Mouse (Mus musculus): Measurements from ENCODE around the gene Sh3pxd2b. TPM values are rescaled to one million over a fixed set of nuclear protein-coding genes. Genes with fewer than 3 reads are reported as not detected.

Gene Sh3pxd2b
- polyA plus RNA-seq, 1 experiment = 8.7 TPM

DNA sequence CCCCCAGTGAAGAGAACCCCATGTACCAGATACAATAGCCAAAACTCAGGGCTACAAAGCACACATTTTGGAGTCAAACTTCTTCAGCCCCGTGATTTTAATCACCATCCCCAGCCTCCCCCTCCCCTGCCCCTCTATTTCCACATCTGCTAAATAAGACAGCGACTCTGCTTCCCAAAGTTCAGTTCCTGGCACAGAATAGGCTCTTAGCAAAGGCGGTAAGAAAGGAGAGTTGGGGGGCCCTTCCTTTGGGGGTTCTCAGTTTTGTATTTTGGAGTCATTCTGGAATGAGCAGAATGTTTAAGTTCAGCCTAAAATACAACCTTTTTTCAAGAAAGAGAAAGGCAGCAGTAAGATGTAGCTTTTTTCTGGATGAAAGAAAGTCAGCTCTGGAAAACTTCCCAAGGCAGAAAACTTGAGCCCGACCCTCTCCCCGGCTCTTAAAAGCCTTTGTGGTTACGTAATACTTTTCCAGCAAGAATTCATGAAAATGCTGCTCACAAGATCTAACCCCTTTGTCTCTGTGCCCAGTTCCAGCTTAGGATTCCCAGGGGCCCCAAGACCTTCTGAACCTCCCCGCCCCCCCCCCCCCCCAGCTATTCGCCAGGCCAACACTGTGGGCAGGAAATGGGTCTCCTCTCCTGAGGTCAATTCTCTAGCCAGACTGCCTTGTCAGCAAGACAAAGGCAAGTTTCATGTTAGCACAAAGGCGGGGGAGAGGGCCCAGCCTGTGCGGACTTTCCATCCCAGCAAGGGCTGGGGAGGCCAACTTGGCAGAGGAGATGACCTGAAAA lies 35.9 kb downstream of the Sh3pxd2b start:
- H3K27ac ChIP-seq (ENCODE audit: insufficient read depth, low read length) = no peak overlapping the region
- no peak overlapping the region for H3K4me3 ChIP-seq (ENCODE audit: insufficient read depth, low read length)
- H3K4me1 ChIP-seq (ENCODE audit: control insufficient read depth, insufficient read depth, low read length) = no peaks in the 10 kb centered on the region
- TF ChIP-seq CTCF (IDR thresholded peaks at IDR 0.05; ENCODE audit: extremely low read depth, insufficient read depth, low read length) (no peak), POLR2A (IDR thresholded peaks at IDR 0.05; ENCODE audit: extremely low read depth, insufficient read depth, low read length) (no peak)

DNA sequence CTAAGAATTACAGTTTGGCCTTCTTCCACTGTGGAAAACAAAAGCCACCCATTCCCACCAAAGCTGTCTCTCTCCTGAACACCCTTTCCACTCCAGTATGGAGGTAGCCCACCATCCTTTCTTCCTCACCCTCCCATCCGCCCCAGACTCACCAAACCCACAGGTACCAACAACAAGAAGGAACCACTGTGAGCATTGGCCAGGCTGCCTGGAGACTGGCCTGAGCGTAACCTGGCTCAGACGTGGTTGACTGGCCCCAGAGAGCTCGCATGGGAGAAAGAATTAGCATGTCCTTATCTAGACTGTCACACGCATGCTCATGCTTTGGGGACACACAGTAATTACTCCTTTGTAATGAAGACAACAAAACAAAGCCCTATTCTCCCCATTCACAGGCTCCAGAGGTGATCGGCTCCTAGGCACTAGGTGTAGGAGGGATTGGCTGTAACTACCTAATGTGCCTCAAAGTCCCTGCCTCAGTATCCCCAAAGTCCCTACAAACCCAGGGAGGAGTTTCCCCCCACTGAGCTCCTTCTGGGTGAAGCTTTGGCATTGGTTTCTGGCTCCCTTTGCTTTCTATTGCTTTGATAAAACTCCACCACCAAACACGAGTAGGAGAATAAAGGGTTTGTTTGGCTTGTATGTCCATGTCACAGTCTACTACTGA lies 36.6 kb downstream of the Sh3pxd2b start:
- no peak overlapping the region for H3K4me3 ChIP-seq (ENCODE audit: insufficient read depth, low read length)
- H3K27ac ChIP-seq (ENCODE audit: insufficient read depth, low read length) = no peak overlapping the region
- TF ChIP-seq CTCF (IDR thresholded peaks at IDR 0.05; ENCODE audit: extremely low read depth, insufficient read depth, low read length) = no peak
- TF ChIP-seq POLR2A (IDR thresholded peaks at IDR 0.05; ENCODE audit: extremely low read depth, insufficient read depth, low read length) = no peak
- H3K4me1 ChIP-seq (ENCODE audit: control insufficient read depth, insufficient read depth, low read length) = no peaks in the 10 kb centered on the region

DNA sequence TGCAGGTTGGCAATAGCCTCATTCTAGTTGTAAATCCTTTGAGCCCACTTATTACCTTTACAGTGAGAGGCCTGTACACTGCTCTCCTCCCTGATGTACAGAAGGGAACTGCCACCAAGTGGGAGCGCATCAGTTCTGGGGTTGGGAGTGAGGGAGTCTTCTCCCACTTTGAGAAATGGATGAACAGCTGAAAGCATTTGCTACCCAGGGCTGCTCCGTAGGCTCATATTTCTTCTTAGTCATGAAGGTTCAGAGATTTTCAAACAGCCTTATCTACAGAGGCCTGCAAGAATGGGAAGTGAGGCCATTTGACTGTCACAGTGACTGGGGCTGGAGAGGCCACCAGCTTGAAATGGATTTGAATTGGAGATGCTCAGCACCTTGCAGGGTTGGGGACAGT lies 38.4 kb downstream of the Sh3pxd2b start:
- Histone ChIP-seq H3K4me3 (ENCODE audit: insufficient read depth, low read length) (no peak overlapping the region), H3K4me1 (ENCODE audit: control insufficient read depth, insufficient read depth, low read length) (no peaks in the 10 kb centered on the region), H3K27ac (ENCODE audit: insufficient read depth, low read length) (no peak overlapping the region)
- TF ChIP-seq CTCF (IDR thresholded peaks at IDR 0.05; ENCODE audit: extremely low read depth, insufficient read depth, low read length) = no peak

DNA sequence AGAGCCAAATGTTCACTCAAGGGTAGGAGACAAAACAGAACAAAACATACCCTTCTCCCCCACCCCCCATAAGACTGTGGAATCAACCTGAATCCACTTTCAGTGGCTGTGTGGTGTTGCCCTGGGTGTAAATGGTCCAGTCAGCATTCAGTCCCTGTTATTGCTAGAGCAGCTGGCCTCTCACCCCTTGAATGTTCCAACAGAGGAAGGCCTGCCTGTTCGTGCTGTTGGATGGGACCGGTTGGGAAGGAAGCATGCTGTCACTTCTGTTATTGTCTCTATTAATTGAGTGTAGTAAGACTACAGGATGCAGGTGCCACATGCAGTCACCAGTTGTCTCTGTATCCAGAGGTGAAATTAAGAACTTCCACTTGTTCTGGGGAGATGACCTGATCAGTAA lies 40.4 kb downstream of the Sh3pxd2b start:
- no peak for TF ChIP-seq CTCF (IDR thresholded peaks at IDR 0.05; ENCODE audit: extremely low read depth, insufficient read depth, low read length)
- no peak for TF ChIP-seq POLR2A (IDR thresholded peaks at IDR 0.05; ENCODE audit: extremely low read depth, insufficient read depth, low read length)
- Histone ChIP-seq H3K4me3 (ENCODE audit: insufficient read depth, low read length) (no peak overlapping the region), H3K27ac (ENCODE audit: insufficient read depth, low read length) (no peak overlapping the region), H3K4me1 (ENCODE audit: control insufficient read depth, insufficient read depth, low read length) (no peaks in the 10 kb centered on the region)

DNA sequence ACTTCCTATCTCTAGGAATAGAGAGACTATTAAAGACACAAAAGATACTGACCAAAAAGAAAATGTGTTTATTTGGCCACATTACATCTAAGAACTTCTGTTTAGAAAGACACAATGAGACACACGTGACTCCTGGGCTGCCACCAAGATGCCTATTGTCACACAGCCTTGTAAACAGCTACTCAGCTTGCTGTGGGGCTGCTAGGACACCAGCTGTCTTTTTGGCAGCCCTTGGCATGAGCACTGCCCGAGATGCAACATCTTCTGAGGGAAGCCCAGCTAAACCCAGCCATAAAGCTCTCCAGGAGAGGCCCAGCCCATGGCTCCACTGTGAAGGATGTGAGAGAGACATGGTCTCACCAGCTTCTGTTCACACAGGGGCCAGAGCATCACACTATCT lies 45.5 kb downstream of the Sh3pxd2b start:
- no peaks in the 10 kb centered on the region for H3K4me1 ChIP-seq (ENCODE audit: control insufficient read depth, insufficient read depth, low read length)
- TF ChIP-seq CTCF (IDR thresholded peaks at IDR 0.05; ENCODE audit: extremely low read depth, insufficient read depth, low read length) (no peak), POLR2A (IDR thresholded peaks at IDR 0.05; ENCODE audit: extremely low read depth, insufficient read depth, low read length) (no peak)
- H3K27ac ChIP-seq (ENCODE audit: insufficient read depth, low read length) = no peak overlapping the region
- no peak overlapping the region for H3K4me3 ChIP-seq (ENCODE audit: insufficient read depth, low read length)

DNA sequence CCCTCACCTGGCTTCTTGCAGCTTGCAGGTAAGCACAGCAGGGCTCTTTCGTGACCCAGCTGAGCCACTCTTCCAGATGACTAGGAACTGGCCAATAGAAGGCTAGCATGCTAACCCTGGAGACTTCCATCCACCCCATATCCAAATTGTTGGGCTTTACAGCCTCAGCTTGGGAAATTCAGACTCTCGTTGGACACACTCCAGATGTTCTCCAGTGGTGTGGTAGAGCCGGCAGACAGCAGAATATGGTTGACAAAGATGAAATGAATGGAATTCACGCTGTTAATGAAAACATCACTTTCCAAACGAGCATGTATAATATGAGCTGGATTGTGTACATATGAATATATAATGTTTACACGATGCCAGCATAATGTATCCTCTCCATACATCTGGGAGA lies 48.2 kb downstream of the Sh3pxd2b start:
- Histone ChIP-seq H3K4me1 (ENCODE audit: control insufficient read depth, insufficient read depth, low read length) (peaks cover 2% of the 10 kb centered on the region; the same call in 1 of the 2 replicates), H3K4me3 (ENCODE audit: insufficient read depth, low read length) (no peak overlapping the region), H3K27ac (ENCODE audit: insufficient read depth, low read length) (no peak overlapping the region)
- TF ChIP-seq CTCF (IDR thresholded peaks at IDR 0.05; ENCODE audit: extremely low read depth, insufficient read depth, low read length) = no peak
- TF ChIP-seq POLR2A (IDR thresholded peaks at IDR 0.05; ENCODE audit: extremely low read depth, insufficient read depth, low read length) = no peak

DNA sequence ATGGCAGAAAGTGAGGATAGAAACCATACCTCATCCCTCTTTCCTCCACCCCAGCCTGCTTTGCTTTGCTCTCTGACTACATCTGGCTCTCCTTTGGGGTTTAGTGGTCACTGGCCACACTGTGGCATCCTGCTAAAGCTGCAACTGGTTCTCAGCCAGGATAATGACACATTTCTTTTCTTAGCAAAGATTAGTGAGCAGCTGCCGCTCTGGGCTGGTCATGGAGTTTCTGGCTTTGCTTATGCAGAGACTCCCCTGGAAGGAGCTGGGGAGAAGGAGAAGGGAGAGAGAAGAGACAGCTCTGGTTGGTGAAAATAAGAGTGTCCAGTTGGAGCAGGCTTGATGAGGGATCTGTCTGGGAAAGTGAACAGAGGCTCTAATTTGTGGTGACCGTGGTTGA lies 50.8 kb downstream of the Sh3pxd2b start:
- Histone ChIP-seq H3K27ac (ENCODE audit: insufficient read depth, low read length) (no peak overlapping the region), H3K4me1 (ENCODE audit: control insufficient read depth, insufficient read depth, low read length) (peaks cover 2% of the 10 kb centered on the region; the same call in 1 of the 2 replicates)
- no peak for TF ChIP-seq POLR2A (IDR thresholded peaks at IDR 0.05; ENCODE audit: extremely low read depth, insufficient read depth, low read length)
- no peak for TF ChIP-seq CTCF (IDR thresholded peaks at IDR 0.05; ENCODE audit: extremely low read depth, insufficient read depth, low read length)

DNA sequence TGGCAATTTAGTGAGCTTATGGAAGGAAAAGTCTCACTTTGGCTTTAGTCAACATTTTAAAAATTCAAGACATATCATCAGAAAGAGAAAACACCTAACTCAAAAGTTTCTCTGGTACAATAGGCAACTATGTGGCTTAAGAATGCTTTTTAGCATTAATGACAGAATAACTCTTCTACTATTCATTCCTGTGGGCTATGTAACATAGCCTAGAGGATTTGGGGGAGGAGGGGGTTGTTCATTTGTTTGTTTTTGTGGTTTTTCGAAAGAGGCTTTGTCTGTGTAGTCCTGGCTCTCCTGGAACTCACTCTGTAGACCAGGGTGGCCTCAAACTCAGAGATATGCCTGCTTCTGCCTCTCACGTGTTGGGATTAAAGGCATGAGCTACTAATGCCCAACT lies 51.6 kb downstream of the Sh3pxd2b start:
- no peak overlapping the region for H3K27ac ChIP-seq (ENCODE audit: insufficient read depth, low read length)
- H3K4me1 ChIP-seq (ENCODE audit: control insufficient read depth, insufficient read depth, low read length) = peaks cover 2% of the 10 kb centered on the region; the same call in 1 of the 2 replicates

More for the DNA sequence above, 50.8 kb downstream of the Sh3pxd2b start:
- no peak overlapping the region for H3K4me3 ChIP-seq (ENCODE audit: insufficient read depth, low read length)

DNA sequence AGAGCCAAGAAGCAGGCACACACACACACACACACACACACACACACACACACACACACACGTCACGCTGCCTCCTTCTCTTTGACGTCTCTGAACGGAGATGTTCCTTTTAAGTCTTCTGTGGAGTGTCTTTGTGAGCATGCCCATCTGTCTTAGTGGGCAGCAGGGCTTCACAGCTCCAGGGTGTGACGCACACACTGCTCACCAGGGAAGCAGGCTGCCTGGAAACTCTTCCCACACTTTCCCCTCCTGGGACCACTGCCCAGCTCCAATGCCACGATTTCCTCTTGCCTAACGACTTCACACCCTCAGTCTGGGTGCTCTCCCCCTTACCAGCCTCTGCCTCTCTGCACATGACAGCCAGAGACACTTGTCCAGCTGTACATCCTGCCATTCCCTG lies 55.1 kb downstream of the Sh3pxd2b start:
- Histone ChIP-seq H3K4me1 (ENCODE audit: control insufficient read depth, insufficient read depth, low read length) (peaks cover 2% of the 10 kb centered on the region; the same call in 1 of the 2 replicates), H3K27ac (ENCODE audit: insufficient read depth, low read length) (no peak overlapping the region), H3K4me3 (ENCODE audit: insufficient read depth, low read length) (no peak overlapping the region)
- TF ChIP-seq CTCF (IDR thresholded peaks at IDR 0.05; ENCODE audit: extremely low read depth, insufficient read depth, low read length) (no peak), POLR2A (IDR thresholded peaks at IDR 0.05; ENCODE audit: extremely low read depth, insufficient read depth, low read length) (no peak)

More for the DNA sequence above, 51.6 kb downstream of the Sh3pxd2b start:
- no peak overlapping the region for H3K4me3 ChIP-seq (ENCODE audit: insufficient read depth, low read length)
- TF ChIP-seq POLR2A (IDR thresholded peaks at IDR 0.05; ENCODE audit: extremely low read depth, insufficient read depth, low read length) (no peak), CTCF (IDR thresholded peaks at IDR 0.05; ENCODE audit: extremely low read depth, insufficient read depth, low read length) (no peak)

DNA sequence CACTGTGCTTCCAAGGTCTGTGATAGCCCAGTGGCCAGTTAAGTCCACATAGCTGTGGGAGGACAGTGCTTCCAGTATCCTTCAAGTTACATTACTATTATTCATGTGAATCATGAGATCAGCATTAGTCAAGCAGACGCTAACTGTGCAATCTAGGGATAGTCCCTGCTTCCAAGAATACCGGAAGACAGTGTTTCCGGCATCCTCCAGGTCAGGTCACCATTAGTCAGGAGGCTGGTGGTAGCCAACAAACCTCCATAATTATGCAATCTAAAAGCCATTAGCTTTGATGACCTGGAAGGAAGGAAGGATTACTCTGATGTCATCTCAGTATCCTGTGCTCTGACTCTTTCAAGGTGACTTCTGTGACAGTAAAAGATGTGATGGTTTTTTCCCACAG lies 57.1 kb downstream of the Sh3pxd2b start:
- no peak overlapping the region for H3K4me3 ChIP-seq (ENCODE audit: insufficient read depth, low read length)
- H3K4me1 ChIP-seq (ENCODE audit: control insufficient read depth, insufficient read depth, low read length) = peaks cover 2% of the 10 kb centered on the region; the same call in 1 of the 2 replicates
- H3K27ac ChIP-seq (ENCODE audit: insufficient read depth, low read length) = no peak overlapping the region
- no peak for TF ChIP-seq CTCF (IDR thresholded peaks at IDR 0.05; ENCODE audit: extremely low read depth, insufficient read depth, low read length)
- no peak for TF ChIP-seq POLR2A (IDR thresholded peaks at IDR 0.05; ENCODE audit: extremely low read depth, insufficient read depth, low read length)

Measured in cortical plate, adult 2 months (tissue).